Mouse (Mus musculus) thymus, adult 2 months (tissue): ENCODE results near the gene Shc3.

ENCODE experiments used
- CTCF ChIP-seq: fragments of 200-500 bp; IDR thresholded peaks from 2 replicates; pipeline ENCODE4 v1.5.1; 2012; ENCODE audit warnings: mild to moderate bottlenecking, control low read depth, low read length, moderate library complexity, borderline replicate concordance; ENCODE audit not compliant: control insufficient read depth, poor library complexity, insufficient read depth; ENCODE audit errors: extremely low read depth
- POLR2A ChIP-seq: fragments of 200-500 bp; IDR thresholded peaks from 2 replicates; pipeline ENCODE4 v1.6.1; 2012; ENCODE audit warnings: mild to moderate bottlenecking, low read length, control low read depth, moderate library complexity; ENCODE audit not compliant: control insufficient read depth, poor library complexity, insufficient read depth; ENCODE audit errors: extremely low read depth

DNA sequence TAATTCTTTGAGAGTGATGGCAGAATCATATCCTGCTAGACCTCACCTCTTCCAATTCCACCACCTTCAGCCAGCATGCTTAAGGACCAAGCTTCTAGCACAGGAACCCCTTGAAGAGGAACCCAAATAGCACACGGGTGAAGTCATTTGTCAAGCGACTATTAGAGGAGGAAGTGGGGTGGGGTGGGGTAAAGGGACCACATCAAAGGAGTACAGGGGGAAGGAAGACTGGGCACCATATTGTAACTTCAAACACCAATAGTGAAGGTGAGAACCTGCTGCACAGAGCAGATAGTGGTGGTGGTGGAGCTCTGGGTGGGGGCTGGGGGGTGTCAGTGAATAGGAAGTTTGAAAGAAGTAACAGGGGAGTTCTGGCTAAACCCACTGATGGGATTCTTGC, 28.8 kb upstream of the Shc3 start:
- TF ChIP-seq CTCF (no peak), POLR2A (no peak)
